Mouse (Mus musculus) large intestine, adult 2 months (tissue): ENCODE data around the gene Adra1d. TPM values are rescaled to one million over a fixed set of nuclear protein-coding genes. Genes with fewer than 3 reads are reported as not detected.

Experiments
- DNase-seq: peaks from one replicate; pipeline ENCODE4 v3.0.0-alpha.2; 2012; ENCODE audit warnings: low read depth, low spot score
- WGBS: fragments of 180-500 bp; shearing (Covaris S2); methylation state at CpG from one replicate; pipeline ENCODE4 v1.1.7; 2018; 5-methylcytosine and 5-hydroxymethylcytosine counted together
- polyA plus RNA-seq: library from polyadenylated mRNA; depleted of rRNA; stranded (reverse); fragments of >200 nt; gene quantifications from 2 replicates; pipeline ENCODE4 v1.2.3, GENCODE M21; 2012; rRNA removed

The Adra1d gene
- 0.11 and 0.24 TPM in 2 replicates for polyA plus RNA-seq

DNA sequence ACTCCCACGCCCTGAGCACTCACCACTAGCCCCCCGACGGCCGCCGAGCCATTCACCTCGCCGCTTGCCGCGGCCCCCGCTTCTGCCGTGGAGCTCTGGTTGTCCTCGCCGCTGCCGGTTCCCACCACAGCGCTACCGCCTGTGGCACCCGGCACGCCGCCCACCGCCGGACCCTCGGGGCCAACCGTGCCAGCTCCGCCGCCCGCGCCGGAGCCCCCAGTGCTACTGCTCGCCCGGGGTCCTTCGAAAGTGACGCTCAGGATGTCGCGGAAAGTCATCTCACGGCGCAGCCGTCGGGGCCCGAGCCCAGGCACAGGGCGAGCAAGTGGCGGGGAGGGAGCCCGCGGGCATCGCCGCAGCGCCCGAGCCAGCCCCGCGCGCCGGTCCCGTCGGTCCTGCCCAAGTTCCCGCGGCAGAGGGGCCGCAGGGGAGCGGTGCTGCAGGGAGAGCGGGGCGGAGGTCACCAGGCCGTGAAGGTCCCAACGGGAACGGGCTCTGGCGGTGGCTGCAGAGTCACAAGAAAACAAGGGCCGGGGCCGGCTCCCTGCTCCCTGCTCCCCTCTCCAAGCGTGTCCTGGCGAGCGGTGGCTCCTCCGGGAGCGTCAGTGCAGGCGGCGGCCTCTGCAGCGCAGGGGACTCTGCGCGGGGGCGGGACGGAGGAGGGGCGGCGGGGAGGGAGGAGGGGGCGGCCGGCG, at the start of gene Adra1d:
Gene Adra1d (minus strand): TSS at position 393 of the 695 bp plus-strand sequence.
- no peak for DNase-seq
- 2% methylated on average over 75 of the region's 82 CpGs for WGBS

- 35% methylated on average over 2 of the region's 2 CpGs for WGBS
- DNase-seq, result no peak
Measured at GRCm38 (mm10) chr2:131601881-131602280, 39.8 kb upstream of the Adra1d start.

GRCm38 (mm10) chr2:131594871-131595270, 32.8 kb upstream of the Adra1d start:
- 88% methylated on average over 6 of the region's 6 CpGs for WGBS
- no peak for DNase-seq

DNA sequence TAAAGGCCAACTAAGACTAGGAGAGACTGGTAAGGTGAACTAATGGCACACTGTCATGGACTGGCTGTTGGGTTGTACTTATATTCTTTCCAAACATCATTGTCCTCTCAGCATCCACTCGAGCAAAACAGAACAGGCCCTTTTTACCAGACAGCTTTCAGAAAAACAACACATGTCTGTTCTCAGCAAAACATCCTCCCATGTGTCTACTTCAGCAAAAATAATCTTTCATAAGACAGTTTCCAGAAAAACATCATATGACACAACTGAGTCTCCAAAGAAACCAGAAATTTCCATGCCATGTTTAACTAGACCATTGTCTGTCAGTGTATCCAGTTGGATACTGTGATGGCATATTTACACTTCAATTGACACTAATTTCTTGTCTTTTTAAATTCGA, 25.4 kb upstream of the Adra1d start:
- 75% methylated on average over 2 of the region's 2 CpGs for WGBS
- no peak for DNase-seq

GRCm38 (mm10) chr2:131581506-131581905, 19.4 kb upstream of the Adra1d start:
- DNase-seq, result no peak

DNA sequence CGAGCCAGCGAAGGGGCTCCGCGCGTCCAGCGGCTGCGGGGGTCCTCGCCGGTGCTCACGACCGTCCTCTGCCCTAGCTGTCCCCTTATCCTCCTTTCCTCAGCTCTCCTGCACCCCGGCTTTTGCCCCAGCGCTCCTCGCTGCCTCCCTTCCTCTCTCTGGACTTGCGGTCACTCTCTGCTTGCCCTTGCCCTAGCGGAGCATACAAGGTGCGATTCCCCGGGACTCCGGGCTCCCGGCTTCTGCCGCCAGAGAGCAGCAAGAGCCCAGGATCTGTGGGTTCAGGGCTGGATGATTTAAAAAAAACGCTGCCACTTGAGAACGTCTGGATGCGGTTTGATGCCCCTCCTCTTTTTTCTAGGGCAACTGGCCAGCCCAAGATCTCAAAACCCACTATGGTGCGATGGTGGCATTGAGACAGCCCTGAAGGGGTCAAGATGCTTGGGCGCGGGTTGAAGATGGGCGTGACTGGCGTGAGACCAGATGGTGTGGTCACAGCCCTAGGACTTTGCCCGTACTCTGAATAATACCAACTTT, 571 bp upstream of the Adra1d start:
- DNase-seq, result no peak
- 1% methylated on average over 30 of the region's 30 CpGs for WGBS

More at GRCm38 (mm10) chr2:131581506-131581905, 19.4 kb upstream of the Adra1d start:
- WGBS, result 35% methylated on average over 2 of the region's 2 CpGs

GRCm38 (mm10) chr2:131561344-131561870, 676 bp downstream of the Adra1d start:
- DNase-seq, result no peak
- WGBS, result 7% methylated on average over 33 of the region's 33 CpGs

DNA sequence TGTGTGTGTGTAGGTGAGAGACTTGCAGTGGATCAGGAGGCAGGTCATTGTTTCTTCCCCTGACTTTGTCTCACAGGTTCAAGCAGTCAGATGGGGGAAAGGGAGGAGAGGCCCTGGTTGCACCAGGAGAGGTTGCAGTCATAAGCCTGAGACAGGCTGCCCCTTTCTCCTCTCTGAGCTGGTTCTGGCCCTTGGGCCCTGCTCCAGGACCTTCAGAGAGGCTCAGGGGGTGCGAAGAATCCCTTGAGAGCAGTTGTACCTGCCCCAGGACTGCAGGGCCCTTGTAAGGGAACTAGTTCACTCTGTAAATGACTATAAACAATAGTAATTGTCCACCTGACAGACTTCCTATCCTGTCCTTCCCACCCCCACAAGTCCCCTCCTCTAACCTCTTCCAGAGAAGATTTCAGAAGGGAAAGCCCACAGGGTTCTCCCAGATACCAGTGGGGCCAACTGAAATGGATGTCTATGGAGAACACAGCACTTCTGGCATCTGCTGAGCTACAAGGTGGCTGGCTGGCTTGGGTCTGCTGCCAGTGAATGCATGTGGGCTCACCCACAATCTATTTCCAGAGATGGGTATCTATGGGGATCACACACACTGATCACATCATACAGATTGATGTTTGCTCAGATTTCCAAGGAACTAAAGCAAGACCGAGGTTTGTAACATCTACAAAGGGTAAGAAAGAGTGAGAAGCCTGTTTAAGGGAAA, 1.7 kb downstream of the Adra1d start:
- WGBS, result 62% methylated on average over 2 of the region's 2 CpGs
- DNase-seq, result no peak

GRCm38 (mm10) chr2:131557896-131558295, 4.2 kb downstream of the Adra1d start:
- DNase-seq, result no peak

GRCm38 (mm10) chr2:131552736-131553400, 9.2 kb downstream of the Adra1d start:
- 18% methylated on average over 9 of the region's 9 CpGs for WGBS
- no peak for DNase-seq

More at GRCm38 (mm10) chr2:131557896-131558295, 4.2 kb downstream of the Adra1d start:
- WGBS, result 71% methylated on average over 2 of the region's 2 CpGs

DNA sequence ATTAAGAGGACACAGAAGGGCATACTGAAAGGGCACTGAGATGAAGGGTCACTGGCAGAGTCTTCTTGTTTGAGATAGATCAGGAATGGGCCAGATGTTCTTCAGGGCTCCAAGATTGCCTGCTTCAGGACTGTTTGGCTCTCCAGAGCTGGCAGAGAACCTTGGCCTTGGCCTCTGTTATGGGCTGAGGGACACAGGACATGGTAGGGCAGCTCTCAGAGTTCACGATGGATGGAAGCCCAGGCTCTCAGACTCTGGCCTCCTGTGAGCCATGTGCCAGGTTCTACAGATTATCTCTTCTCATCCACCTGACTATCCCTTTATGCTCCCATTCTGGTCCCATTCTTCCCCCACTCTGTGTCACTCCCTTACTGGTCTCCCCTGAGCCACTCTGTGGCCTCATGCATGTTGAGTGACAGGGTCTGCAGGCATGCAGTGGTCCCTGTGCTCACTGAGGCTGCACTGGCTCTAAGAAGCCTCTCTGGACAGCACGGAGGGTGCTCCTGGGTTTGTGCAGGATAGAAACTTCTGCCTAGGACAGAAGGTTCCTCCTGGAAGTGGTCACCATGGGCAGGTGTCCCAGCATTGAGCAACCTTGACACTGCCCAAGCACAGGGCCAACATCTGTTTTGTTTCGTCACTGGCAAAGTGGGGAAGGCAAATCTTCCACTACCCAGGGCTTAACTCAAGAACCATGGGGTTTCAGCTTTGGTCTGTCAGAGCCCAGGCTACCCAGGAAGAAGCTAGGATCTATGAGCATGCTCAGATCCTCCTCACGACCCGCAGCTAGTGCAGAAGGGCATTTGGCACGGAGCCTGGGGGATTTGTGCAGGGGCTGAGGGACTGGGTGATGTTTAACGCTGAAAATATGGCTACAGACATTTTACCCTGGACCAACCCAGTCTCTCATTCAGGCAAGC, 10.1 kb downstream of the Adra1d start:
- no peak for DNase-seq
- 49% methylated on average over 7 of the region's 7 CpGs for WGBS

GRCm38 (mm10) chr2:131550906-131551305, 11.2 kb downstream of the Adra1d start:
- WGBS, result 54% methylated on average over 2 of the region's 2 CpGs
- DNase-seq, result no peak

- no peak for DNase-seq
- 60% methylated on average over 2 of the region's 2 CpGs for WGBS
Measured at GRCm38 (mm10) chr2:131550474-131550873, 11.6 kb downstream of the Adra1d start.

DNA sequence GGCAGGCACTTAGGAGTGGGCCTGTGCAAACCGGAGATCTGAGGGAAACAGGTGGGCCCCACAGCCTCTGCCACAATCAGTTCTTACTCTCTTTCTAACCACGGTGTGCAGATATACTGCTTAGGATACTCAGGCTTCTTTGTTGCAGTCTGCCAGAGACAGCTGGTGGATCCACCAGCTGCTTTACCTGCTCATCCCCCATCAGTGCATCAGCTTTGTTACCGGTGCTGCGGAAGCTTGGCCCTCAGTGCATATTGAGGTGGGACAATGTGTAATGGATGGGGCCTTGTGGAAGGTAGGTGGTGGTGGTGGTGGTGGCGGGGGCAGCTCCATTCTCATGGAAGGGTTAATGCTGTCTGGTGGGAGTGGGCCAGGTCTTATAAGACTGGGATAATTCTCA, 13.0 kb downstream of the Adra1d start:
- DNase-seq, result no peak
- 84% methylated on average over 5 of the region's 5 CpGs for WGBS

- WGBS, result 63% methylated on average over 2 of the region's 2 CpGs
- no peak for DNase-seq
Measured at GRCm38 (mm10) chr2:131548330-131548729, 13.8 kb downstream of the Adra1d start.

- no peak for DNase-seq
- WGBS, result 16% methylated on average over 19 of the region's 19 CpGs
Measured at GRCm38 (mm10) chr2:131546745-131547408, 15.2 kb downstream of the Adra1d start.

DNA sequence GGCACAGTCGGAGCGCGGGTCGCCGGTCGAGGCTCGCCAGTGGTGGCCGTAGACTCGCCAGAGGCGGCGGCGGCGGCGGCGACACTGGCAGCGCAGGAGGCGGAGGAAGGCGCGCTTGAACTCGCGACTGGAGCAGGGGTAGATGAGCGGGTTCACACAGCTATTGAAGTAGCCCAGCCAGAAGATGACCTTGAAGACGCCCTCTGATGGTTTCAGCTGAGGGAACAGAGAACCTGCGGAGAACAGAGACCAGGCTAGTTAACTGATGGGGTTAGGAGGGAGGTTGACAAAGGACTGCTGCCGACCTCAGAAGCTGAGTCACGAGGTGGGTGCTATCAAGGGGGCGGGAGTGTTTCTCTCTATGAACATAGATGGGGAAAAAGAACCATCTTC, 15.8 kb downstream of the Adra1d start:
- WGBS, result 9% methylated on average over 27 of the region's 27 CpGs

More for the DNA sequence above, 15.8 kb downstream of the Adra1d start:
- DNase-seq, result no peak
